Mouse (Mus musculus) intestine, postnatal 0 days (tissue): ENCODE measurements at regions not wholly inside any gene's neighbourhood (a gene's known extent, or its start where the extent isn't known, plus 50 kb on each side); places are given as distances from the start of the nearest gene placed in this dataset.
A peak's percentile ranks its signal among the peaks of the same experiment; 100 is the strongest.

ENCODE experiments used
- ATAC-seq: fragments of 200-750 bp; cut with Nextera tagmentation; 2 replicates; pipeline ENCODE4 v1.8.0; 2017; ENCODE audit warnings: mild to moderate bottlenecking, moderate TSS enrichment, moderate library complexity
- H3K27ac ChIP-seq: fragments of 300-500 bp; sonication (generic); 2 replicates; pipeline ENCODE4 v1.5.1; 2014; ENCODE audit warnings: mild to moderate bottlenecking, low read depth, low read length, moderate library complexity
- H3K27me3 ChIP-seq: fragments of 300-500 bp; sonication (generic); replicated peaks from 2 replicates; pipeline ENCODE4 v1.6.1; 2014; ENCODE audit warnings: low read length, mixed read lengths; ENCODE audit not compliant: control insufficient read depth, insufficient read depth
- H3K36me3 ChIP-seq: fragments of 300-500 bp; sonication (generic); 2 replicates; pipeline ENCODE4 v1.6.1; 2014; ENCODE audit warnings: mild to moderate bottlenecking, moderate library complexity; ENCODE audit not compliant: control insufficient read depth, insufficient read depth
- H3K4me1 ChIP-seq: fragments of 300-500 bp; sonication (generic); replicated peaks from 2 replicates; pipeline ENCODE4 v1.6.1; 2014; ENCODE audit warnings: antibody characterized with exemption, low read length, mixed read lengths; ENCODE audit not compliant: control insufficient read depth, insufficient read depth
- H3K4me2 ChIP-seq: fragments of 300-500 bp; sonication (generic); replicated peaks from 2 replicates; pipeline ENCODE4 v1.6.1; 2014; ENCODE audit warnings: low read depth, mild to moderate bottlenecking, moderate library complexity
- H3K4me3 ChIP-seq: fragments of 300-500 bp; sonication (generic); 2 replicates; pipeline ENCODE4 v1.5.1; 2014; ENCODE audit warnings: low read depth, low read length
- H3K9ac ChIP-seq: fragments of 300-500 bp; sonication (generic); 2 replicates; pipeline ENCODE4 v1.6.1; 2014; ENCODE audit warnings: mild to moderate bottlenecking, low read depth, low read length
- H3K9me3 ChIP-seq: fragments of 300-500 bp; sonication (generic); 2 replicates; pipeline ENCODE4 v1.6.1; 2016; ENCODE audit warnings: mixed run types; ENCODE audit not compliant: control insufficient read depth
- CTCF ChIP-seq: sonication (generic); IDR thresholded peaks from 2 replicates; pipeline ENCODE4 v1.5.1; 2016; ENCODE audit warnings: low read depth, mild to moderate bottlenecking, control low read depth, antibody characterized with exemption, moderate library complexity
- WGBS: fragments of 180-500 bp; shearing (Covaris S2); extraction: QIAGEN DNeasy Blood & Tissue Kit; methylation state at CpG from one replicate; pipeline ENCODE4 v1.1.7; 2014; 5-methylcytosine and 5-hydroxymethylcytosine counted together

GRCm38 (mm10) chr19:32954942-32955341 is 197.6 kb downstream of the Pten start:
- H3K36me3 ChIP-seq, result no peaks in the 10 kb centered on the region
- no peak overlapping the region for H3K27ac ChIP-seq
- H3K9ac ChIP-seq, result no peak overlapping the region
- TF ChIP-seq CTCF, result no peak
- H3K27me3 ChIP-seq, result no peaks in the 10 kb centered on the region
- no peak overlapping the region for H3K4me3 ChIP-seq
- H3K4me2 ChIP-seq, result no peak overlapping the region
- 0 out of 2 replicates have a peak, but pooled peaks cover 6% of the 10 kb centered on the region for H3K4me1 ChIP-seq
- H3K9me3 ChIP-seq, result no peaks in the 10 kb centered on the region
- no peak for ATAC-seq
- 97% methylated on average over 3 of the region's 3 CpGs for WGBS

- no peaks in the 10 kb centered on the region for H3K27me3 ChIP-seq
- no peak for TF ChIP-seq CTCF
- no peaks in the 10 kb centered on the region for H3K36me3 ChIP-seq
- peak overlapping the region; percentile 28 for H3K4me3 ChIP-seq
- ATAC-seq, result no peak
- peak overlapping the region; percentile 64 for H3K4me2 ChIP-seq
- H3K27ac ChIP-seq, result no peak overlapping the region
- no peak overlapping the region; the same call in 1 of the 2 replicates for H3K9ac ChIP-seq
- peaks cover 17% of the 10 kb centered on the region for H3K4me1 ChIP-seq
- no peaks in the 10 kb centered on the region for H3K9me3 ChIP-seq
- 23% methylated on average over 9 of the region's 9 CpGs for WGBS
Measured at GRCm38 (mm10) chr19:32956143-32956915, 199.0 kb downstream of the Pten start.

- peak overlapping the region; percentile 28 for H3K4me3 ChIP-seq
Measured at GRCm38 (mm10) chr19:32956916-32957558, 199.7 kb downstream of the Pten start.

GRCm38 (mm10) chr19:32958276-32958675 is 201.0 kb downstream of the Pten start:
- H3K27ac ChIP-seq, result no peak overlapping the region
- H3K9ac ChIP-seq, result no peak overlapping the region
- H3K36me3 ChIP-seq, result no peaks in the 10 kb centered on the region
- H3K4me3 ChIP-seq, result no peak overlapping the region
- TF ChIP-seq CTCF, result no peak
- ATAC-seq, result no peak
- no peaks in the 10 kb centered on the region for H3K27me3 ChIP-seq
- no peak overlapping the region for H3K4me2 ChIP-seq
- 92% methylated on average over 4 of the region's 4 CpGs for WGBS
- H3K9me3 ChIP-seq, result no peaks in the 10 kb centered on the region
- H3K4me1 ChIP-seq, result peaks cover 20% of the 10 kb centered on the region

More at GRCm38 (mm10) chr19:32956916-32957558, 199.7 kb downstream of the Pten start:
- Histone ChIP-seq H3K4me1 (peaks cover 20% of the 10 kb centered on the region), H3K27me3 (no peaks in the 10 kb centered on the region), H3K4me2 (peak overlapping the region; percentile 64), H3K9ac (no peak overlapping the region; the same call in 1 of the 2 replicates), H3K9me3 (no peaks in the 10 kb centered on the region), H3K27ac (no peak overlapping the region), H3K36me3 (no peaks in the 10 kb centered on the region)
- no peak for TF ChIP-seq CTCF
- no peak for ATAC-seq
- 11% methylated on average over 13 of the region's 13 CpGs for WGBS

GRCm38 (mm10) chr19:32958791-32959190 is 201.5 kb downstream of the Pten start:
- Histone ChIP-seq H3K27ac (no peak overlapping the region), H3K4me1 (peaks cover 20% of the 10 kb centered on the region), H3K4me3 (no peak overlapping the region), H3K36me3 (no peaks in the 10 kb centered on the region), H3K4me2 (no peak overlapping the region), H3K9me3 (no peaks in the 10 kb centered on the region), H3K27me3 (no peaks in the 10 kb centered on the region), H3K9ac (no peak overlapping the region)
- TF ChIP-seq CTCF, result no peak
- no peak for ATAC-seq
- 85% methylated on average over 4 of the region's 4 CpGs for WGBS

- WGBS, result 49% methylated on average over 5 of the region's 5 CpGs
- Histone ChIP-seq H3K9ac (no peak overlapping the region), H3K9me3 (no peaks in the 10 kb centered on the region), H3K4me2 (peak overlapping the region; percentile 56), H3K36me3 (no peaks in the 10 kb centered on the region), H3K27ac (0 out of 2 replicates have a peak overlapping the region, but pooled peaks have one; percentile 28), H3K4me3 (no peak overlapping the region), H3K4me1 (peaks cover 14% of the 10 kb centered on the region), H3K27me3 (no peaks in the 10 kb centered on the region)
- no peak for TF ChIP-seq CTCF
- peak; percentile 88 for ATAC-seq
Measured at GRCm38 (mm10) chr19:32959844-32960195, 202.5 kb downstream of the Pten start.
